Mouse (Mus musculus) large intestine, adult 2 months (tissue): ENCODE results near the gene 4930452B06Rik. TPM values are rescaled to one million over a fixed set of nuclear protein-coding genes. Genes with fewer than 3 reads are reported as not detected.

Experiments used
- DNase-seq: peaks from one replicate; pipeline ENCODE4 v3.0.0-alpha.2; 2012; ENCODE audit warnings: low read depth, low spot score
- WGBS: fragments of 180-500 bp; shearing (Covaris S2); methylation state at CpG from one replicate; pipeline ENCODE4 v1.1.7; 2018; 5-methylcytosine and 5-hydroxymethylcytosine counted together
- polyA plus RNA-seq: library from polyadenylated mRNA; depleted of rRNA; stranded (reverse); fragments of >200 nt; gene quantifications from 2 replicates; pipeline ENCODE4 v1.2.3, GENCODE M21; 2012

Gene 4930452B06Rik
- polyA plus RNA-seq, 1 experiment: 0.09 TPM

GRCm38 (mm10) chr14:8549108-8549507, 116.9 kb downstream of the 4930452B06Rik start:
- no peak for DNase-seq
- 67% methylated on average over 4 of the region's 4 CpGs for WGBS

- DNase-seq: no peak
- WGBS: 93% methylated on average over 3 of the region's 3 CpGs
Measured at GRCm38 (mm10) chr14:8536024-8536423, 130.0 kb downstream of the 4930452B06Rik start.

- DNase-seq: no peak
- WGBS: 70% methylated on average over 6 of the region's 6 CpGs
Measured at GRCm38 (mm10) chr14:8525232-8525631, 140.8 kb downstream of the 4930452B06Rik start.

- WGBS: 62% methylated on average over 6 of the region's 6 CpGs
- DNase-seq: no peak
Measured at GRCm38 (mm10) chr14:8517681-8518080, 148.4 kb downstream of the 4930452B06Rik start.

GRCm38 (mm10) chr14:8514071-8514470, 152.0 kb downstream of the 4930452B06Rik start:
- WGBS: 98% methylated on average over 3 of the region's 3 CpGs
- no peak for DNase-seq

- 80% methylated on average over 4 of the region's 4 CpGs for WGBS
- no peak for DNase-seq
Measured at GRCm38 (mm10) chr14:8511276-8511675, 154.8 kb downstream of the 4930452B06Rik start.

GRCm38 (mm10) chr14:8510288-8510959, 155.6 kb downstream of the 4930452B06Rik start:
- DNase-seq: no peak
- WGBS: 81% methylated on average over 10 of the region's 10 CpGs

GRCm38 (mm10) chr14:8508669-8509068, 157.4 kb downstream of the 4930452B06Rik start:
- no peak for DNase-seq

- no peak for DNase-seq
- 96% methylated on average over 2 of the region's 2 CpGs for WGBS
Measured at GRCm38 (mm10) chr14:8504206-8504605, 161.8 kb downstream of the 4930452B06Rik start.

GRCm38 (mm10) chr14:8503345-8503744, 162.7 kb downstream of the 4930452B06Rik start:
- 92% methylated on average over 3 of the region's 3 CpGs for WGBS
- DNase-seq: no peak

GRCm38 (mm10) chr14:8502496-8502895, 163.5 kb downstream of the 4930452B06Rik start:
- DNase-seq: no peak
- 89% methylated on average over 5 of the region's 5 CpGs for WGBS

- WGBS: 58% methylated on average over 2 of the region's 2 CpGs
- DNase-seq: no peak
Measured at GRCm38 (mm10) chr14:8495691-8496090, 170.3 kb downstream of the 4930452B06Rik start.

- 40% methylated on average over 4 of the region's 4 CpGs for WGBS
Measured at GRCm38 (mm10) chr14:8494952-8495351, 171.1 kb downstream of the 4930452B06Rik start.

GRCm38 (mm10) chr14:8494260-8494659, 171.8 kb downstream of the 4930452B06Rik start:
- WGBS: 39% methylated on average over 1 of the region's 1 CpGs
- DNase-seq: no peak

More at GRCm38 (mm10) chr14:8494952-8495351, 171.1 kb downstream of the 4930452B06Rik start:
- DNase-seq: no peak

- DNase-seq: no peak
- 84% methylated on average over 5 of the region's 5 CpGs for WGBS
Measured at GRCm38 (mm10) chr14:8478098-8478497, 187.9 kb downstream of the 4930452B06Rik start.

GRCm38 (mm10) chr14:8477348-8477747, 188.7 kb downstream of the 4930452B06Rik start:
- no peak for DNase-seq
- 86% methylated on average over 8 of the region's 8 CpGs for WGBS

GRCm38 (mm10) chr14:8476606-8477005, 189.4 kb downstream of the 4930452B06Rik start:
- 67% methylated on average over 3 of the region's 3 CpGs for WGBS
- DNase-seq: no peak

GRCm38 (mm10) chr14:8475851-8476250, 190.2 kb downstream of the 4930452B06Rik start:
- DNase-seq: no peak
- 93% methylated on average over 5 of the region's 5 CpGs for WGBS

- WGBS: 67% methylated on average over 2 of the region's 2 CpGs
- DNase-seq: no peak
Measured at GRCm38 (mm10) chr14:8472884-8473283, 193.2 kb downstream of the 4930452B06Rik start.

- WGBS: 63% methylated on average over 14 of the region's 14 CpGs
- DNase-seq: no peak
Measured at GRCm38 (mm10) chr14:8464401-8465154, 201.5 kb downstream of the 4930452B06Rik start.

- WGBS: 31% methylated on average over 4 of the region's 4 CpGs
- DNase-seq: no peak
Measured at GRCm38 (mm10) chr14:8462973-8463372, 203.1 kb downstream of the 4930452B06Rik start.
